Mouse (Mus musculus) heart, embryonic 11.5 days (tissue): Measurements from ENCODE around the gene Col18a1. TPM values are rescaled to one million over a fixed set of nuclear protein-coding genes. Genes with fewer than 3 reads are reported as not detected.

Source experiments
- ATAC-seq: fragments of 200-750 bp; cut with Nextera tagmentation; replicated peaks from 2 replicates; pipeline ENCODE4 v1.8.0; 2017; ENCODE audit warnings: moderate library complexity; ENCODE audit not compliant: insufficient number of reproducible peaks, low FRiP score, low TSS enrichment
- H3K27ac ChIP-seq: fragments of 300-500 bp; sonication (generic); 2 replicates; pipeline ENCODE4 v1.5.1; 2014; ENCODE audit warnings: mild to moderate bottlenecking, low read depth, low read length
- H3K27me3 ChIP-seq: fragments of 300-500 bp; sonication (generic); 2 replicates; pipeline ENCODE4 v1.6.1; 2014; ENCODE audit warnings: mild to moderate bottlenecking, low read length, mixed read lengths; ENCODE audit not compliant: control insufficient read depth, insufficient read depth
- H3K36me3 ChIP-seq: fragments of 300-500 bp; sonication (generic); 2 replicates; pipeline ENCODE4 v1.6.1; 2014; ENCODE audit warnings: mild to moderate bottlenecking, low read length, moderate library complexity, mixed read lengths; ENCODE audit not compliant: control insufficient read depth, insufficient read depth
- H3K4me1 ChIP-seq: fragments of 300-500 bp; sonication (generic); 2 replicates; pipeline ENCODE4 v1.6.1; 2014; ENCODE audit warnings: low read length; ENCODE audit not compliant: control insufficient read depth, insufficient read depth
- H3K4me2 ChIP-seq: fragments of 300-500 bp; sonication (generic); 2 replicates; pipeline ENCODE4 v1.6.1; 2014; ENCODE audit warnings: mild to moderate bottlenecking, moderate library complexity
- H3K4me3 ChIP-seq: fragments of 300-500 bp; sonication (generic); 2 replicates; pipeline ENCODE4 v1.5.1; 2014; ENCODE audit warnings: low read depth, low read length
- H3K9ac ChIP-seq: fragments of 300-500 bp; sonication (generic); 2 replicates; pipeline ENCODE4 v1.6.1; 2014; ENCODE audit warnings: mild to moderate bottlenecking, low read depth, low read length, moderate library complexity
- H3K9me3 ChIP-seq: fragments of 300-500 bp; sonication (generic); replicated peaks from 2 replicates; pipeline ENCODE4 v1.6.1; 2016; ENCODE audit warnings: low read length; ENCODE audit not compliant: control insufficient read depth
- WGBS: fragments of 180-500 bp; shearing (Covaris S2); extraction: QIAGEN DNeasy Blood & Tissue Kit; methylation state at CpG from one replicate; pipeline ENCODE4 v1.1.7; 2014; ENCODE audit not compliant: insufficient replicate concordance; 5-methylcytosine and 5-hydroxymethylcytosine counted together
- polyA plus RNA-seq: library from polyadenylated mRNA; unstranded; fragments of >200 nt; fragmentation: Nextera tagmentation; extraction: Ambion mirVana; gene quantifications from 2 replicates; pipeline ENCODE4 v1.2.1, GENCODE M21; 2014

Gene Col18a1
- polyA plus RNA-seq, 1 experiment from 2014 or later, result 113 TPM

GRCm38 (mm10) chr10:77193495-77193894 is 27.1 kb upstream of the Col18a1 start:
- no peak for ATAC-seq
- Histone ChIP-seq H3K27me3 (no peaks in the 10 kb centered on the region), H3K9me3 (no peaks in the 10 kb centered on the region), H3K27ac (no peak overlapping the region), H3K4me1 (peaks cover 23% of the 10 kb centered on the region), H3K4me2 (no peak overlapping the region), H3K9ac (no peak overlapping the region), H3K4me3 (no peak overlapping the region), H3K36me3 (no peaks in the 10 kb centered on the region)

GRCm38 (mm10) chr10:77192745-77193144 is 26.4 kb upstream of the Col18a1 start:
- no peak overlapping the region for H3K4me3 ChIP-seq
- 75% methylated on average over 17 of the region's 17 CpGs for WGBS
- H3K36me3 ChIP-seq, result no peaks in the 10 kb centered on the region
- no peak overlapping the region for H3K4me2 ChIP-seq
- ATAC-seq, result no peak
- H3K27me3 ChIP-seq, result no peaks in the 10 kb centered on the region
- H3K9me3 ChIP-seq, result no peaks in the 10 kb centered on the region
- no peak overlapping the region for H3K9ac ChIP-seq
- H3K27ac ChIP-seq, result no peak overlapping the region
- H3K4me1 ChIP-seq, result peaks cover 28% of the 10 kb centered on the region

- Histone ChIP-seq H3K4me3 (no peak overlapping the region), H3K4me2 (no peak overlapping the region), H3K9ac (no peak overlapping the region), H3K9me3 (no peaks in the 10 kb centered on the region), H3K4me1 (peaks cover 35% of the 10 kb centered on the region), H3K36me3 (no peaks in the 10 kb centered on the region), H3K27me3 (no peaks in the 10 kb centered on the region), H3K27ac (0 out of 2 replicates have a peak overlapping the region, but pooled peaks have one; percentile 41)
- 31% methylated on average over 10 of the region's 10 CpGs for WGBS
- ATAC-seq, result no peak; the same call in 1 of the 2 replicates
These were observed 24.9 kb upstream of the Col18a1 start for GRCm38 (mm10) chr10:77190967-77191915.

DNA sequence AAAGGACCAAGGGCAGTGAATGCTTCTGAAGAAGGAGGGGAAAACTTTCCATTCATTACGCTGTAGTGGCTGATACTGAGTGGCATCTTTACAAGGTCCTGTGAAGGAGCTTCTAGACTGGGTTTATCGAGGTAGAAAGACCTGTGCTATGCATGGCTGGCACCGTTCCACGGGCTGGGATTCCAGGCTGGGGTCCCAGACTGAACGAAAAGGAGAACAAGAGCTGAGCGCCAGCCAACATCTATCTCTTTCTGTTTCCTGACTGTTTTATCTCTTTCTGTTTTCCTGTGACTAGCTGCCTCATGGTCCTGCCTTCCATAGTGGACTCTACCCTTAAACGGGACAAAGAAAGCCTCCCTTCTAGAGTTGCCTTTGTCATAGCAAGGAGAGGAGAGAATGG is 21.1 kb upstream of the Col18a1 start:
- Histone ChIP-seq H3K4me1 (peaks cover 35% of the 10 kb centered on the region), H3K9ac (no peak overlapping the region), H3K27ac (peak overlapping the region; percentile 70), H3K4me2 (peak overlapping the region; percentile 17; the same call in 1 of the 2 replicates), H3K27me3 (no peaks in the 10 kb centered on the region), H3K9me3 (no peaks in the 10 kb centered on the region), H3K36me3 (no peaks in the 10 kb centered on the region), H3K4me3 (no peak overlapping the region)
- WGBS, result 49% methylated on average over 7 of the region's 7 CpGs
- ATAC-seq, result peak; percentile 41; the same call in 1 of the 2 replicates

- peak; percentile 35; the same call in 1 of the 2 replicates for ATAC-seq
- Histone ChIP-seq H3K4me3 (no peak overlapping the region), H3K4me2 (no peak overlapping the region), H3K4me1 (peaks cover 7% of the 10 kb centered on the region; the same call in 1 of the 2 replicates), H3K27ac (no peak overlapping the region), H3K36me3 (no peaks in the 10 kb centered on the region), H3K27me3 (no peaks in the 10 kb centered on the region), H3K9ac (no peak overlapping the region), H3K9me3 (no peaks in the 10 kb centered on the region)
- 62% methylated on average over 3 of the region's 3 CpGs for WGBS
These were observed 16.5 kb upstream of the Col18a1 start for GRCm38 (mm10) chr10:77182804-77183331.

GRCm38 (mm10) chr10:77180110-77180509 is 13.8 kb upstream of the Col18a1 start:
- Histone ChIP-seq H3K36me3 (no peaks in the 10 kb centered on the region), H3K4me2 (no peak overlapping the region), H3K9ac (no peak overlapping the region), H3K4me3 (no peak overlapping the region), H3K9me3 (no peaks in the 10 kb centered on the region), H3K27me3 (no peaks in the 10 kb centered on the region), H3K27ac (no peak overlapping the region), H3K4me1 (no peaks in the 10 kb centered on the region)
- WGBS, result 86% methylated on average over 3 of the region's 3 CpGs
- no peak for ATAC-seq

DNA sequence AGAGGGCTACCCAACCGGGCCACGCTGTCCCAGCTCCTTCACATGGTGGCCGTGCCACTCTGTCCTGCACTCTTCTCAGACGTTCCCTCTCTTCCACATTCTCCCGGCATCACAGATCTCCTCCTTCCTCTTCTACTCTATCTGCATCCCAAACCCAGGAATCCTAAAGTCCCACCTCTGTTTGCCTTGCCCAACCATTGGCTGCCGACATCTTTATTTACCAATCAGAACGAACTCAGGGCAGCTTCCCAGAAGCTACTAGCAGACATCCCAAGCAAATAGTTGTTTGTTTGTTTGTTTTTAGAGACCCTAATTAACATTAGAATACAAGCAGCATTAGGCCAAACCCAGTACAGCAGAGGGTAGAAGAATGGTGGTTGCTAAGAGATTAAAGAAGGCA is 12.3 kb upstream of the Col18a1 start:
- Histone ChIP-seq H3K36me3 (no peaks in the 10 kb centered on the region), H3K27me3 (no peaks in the 10 kb centered on the region), H3K4me2 (no peak overlapping the region), H3K9me3 (no peaks in the 10 kb centered on the region), H3K27ac (no peak overlapping the region), H3K4me1 (no peaks in the 10 kb centered on the region), H3K9ac (no peak overlapping the region), H3K4me3 (no peak overlapping the region)
- ATAC-seq, result no peak
- 70% methylated on average over 7 of the region's 7 CpGs for WGBS

- H3K36me3 ChIP-seq, result no peaks in the 10 kb centered on the region
- H3K27ac ChIP-seq, result no peak overlapping the region
- no peak overlapping the region for H3K4me3 ChIP-seq
- no peaks in the 10 kb centered on the region for H3K27me3 ChIP-seq
- H3K4me1 ChIP-seq, result peaks cover 11% of the 10 kb centered on the region
- no peak overlapping the region for H3K4me2 ChIP-seq
- H3K9me3 ChIP-seq, result no peaks in the 10 kb centered on the region
- no peak overlapping the region for H3K9ac ChIP-seq
- 79% methylated on average over 6 of the region's 6 CpGs for WGBS
- no peak for ATAC-seq
These were observed 4.1 kb upstream of the Col18a1 start for GRCm38 (mm10) chr10:77170400-77170799.
